Mouse (Mus musculus): Measurements from ENCODE around the gene A130010J15Rik. TPM values are rescaled to one million over a fixed set of nuclear protein-coding genes. Genes with fewer than 3 reads are reported as not detected.
A peak's percentile ranks its signal among the peaks of the same experiment; 100 is the strongest.

A130010J15Rik gene
- total RNA-seq (2014; fragmentation: Nextera tagmentation), result 6.5 and 10.2 TPM in 2 replicates
- 15.5 and 18.9 TPM in 2 replicates for total RNA-seq (2017)
- polyA plus RNA-seq (2012), result 1.7 and 2.2 TPM in 2 replicates

- no peak for ATAC-seq (ENCODE audit: extremely low read depth, insufficient number of reproducible peaks, low FRiP score, poor library complexity, severe bottlenecking)
- DNase-seq (ENCODE audit: low spot score), result no peak
- Histone ChIP-seq H3K4me1 (ENCODE audit: insufficient read depth, low read depth, low read length) (peaks cover 13% of the 10 kb centered on the region), H3K4me3 (ENCODE audit: low read depth, low read length) (no peak within 1 kb of the TSS), H3K27me3 (ENCODE audit: insufficient read depth, low read length) (peaks cover 47% of the 10 kb centered on the region), H3K9me3 (replicated peaks) (no peaks in the 10 kb centered on the region), H3K36me3 (replicated peaks) (peaks cover 4% of the 10 kb centered on the region)
- no peak for TF ChIP-seq GATA1 (IDR thresholded peaks at IDR 0.05; ENCODE audit: borderline replicate concordance, low read length)
- no peak for TF ChIP-seq CTCF (IDR thresholded peaks at IDR 0.05; ENCODE audit: low read depth, low read length)
- no peak for TF ChIP-seq TAL1 (conservative IDR thresholded peaks at IDR 0.05; ENCODE audit: low read depth, low read length)
- TF ChIP-seq GATA2 (IDR thresholded peaks at IDR 0.05; ENCODE audit: borderline replicate concordance, low read depth, low read length), result no peak
- TF ChIP-seq POLR2AphosphoS5 (IDR thresholded peaks at IDR 0.05; ENCODE audit: insufficient replicate concordance, low read depth, low read length), result no peak
Measured at GRCm38 (mm10) chr1:193167746-193168145, at the start of gene A130010J15Rik. A130010J15Rik (plus strand) TSS chr1:193168046.

GRCm38 (mm10) chr1:193122793-193123192 is 45.1 kb upstream of the A130010J15Rik start:
- no peak for ATAC-seq (ENCODE audit: extremely low read depth, insufficient number of reproducible peaks, low FRiP score, poor library complexity, severe bottlenecking)
- no peak overlapping the region for H3K4me3 ChIP-seq (ENCODE audit: low read depth, low read length)
- H3K4me1 ChIP-seq (ENCODE audit: insufficient read depth, low read depth, low read length), result peaks cover 9% of the 10 kb centered on the region
- no peak for DNase-seq (ENCODE audit: low spot score)
- TF ChIP-seq GATA2 (IDR thresholded peaks at IDR 0.05; ENCODE audit: borderline replicate concordance, low read depth, low read length) (no peak), CTCF (IDR thresholded peaks at IDR 0.05; ENCODE audit: low read depth, low read length) (no peak), TAL1 (conservative IDR thresholded peaks at IDR 0.05; ENCODE audit: low read depth, low read length) (no peak), GATA1 (IDR thresholded peaks at IDR 0.05; ENCODE audit: borderline replicate concordance, low read length) (no peak), POLR2AphosphoS5 (IDR thresholded peaks at IDR 0.05; ENCODE audit: insufficient replicate concordance, low read depth, low read length) (no peak)
- H3K9me3 ChIP-seq (replicated peaks), result no peaks in the 10 kb centered on the region
- H3K27me3 ChIP-seq (ENCODE audit: insufficient read depth, low read length), result no peaks in the 10 kb centered on the region
- H3K36me3 ChIP-seq (replicated peaks), result peaks cover 92% of the 10 kb centered on the region

GRCm38 (mm10) chr1:193123290-193123689 is 44.6 kb upstream of the A130010J15Rik start:
- H3K4me3 ChIP-seq (ENCODE audit: low read depth, low read length), result no peak overlapping the region
- TF ChIP-seq GATA1 (IDR thresholded peaks at IDR 0.05; ENCODE audit: borderline replicate concordance, low read length), result no peak
- no peaks in the 10 kb centered on the region for H3K9me3 ChIP-seq (replicated peaks)
- DNase-seq (ENCODE audit: low spot score), result no peak
- H3K36me3 ChIP-seq (replicated peaks), result peaks cover 92% of the 10 kb centered on the region
- no peak for ATAC-seq (ENCODE audit: extremely low read depth, insufficient number of reproducible peaks, low FRiP score, poor library complexity, severe bottlenecking)
- peaks cover 14% of the 10 kb centered on the region for H3K4me1 ChIP-seq (ENCODE audit: insufficient read depth, low read depth, low read length)
- no peaks in the 10 kb centered on the region for H3K27me3 ChIP-seq (ENCODE audit: insufficient read depth, low read length)

- no peak for TF ChIP-seq CTCF (IDR thresholded peaks at IDR 0.05; ENCODE audit: low read depth, low read length)
- TF ChIP-seq GATA1 (IDR thresholded peaks at IDR 0.05; ENCODE audit: borderline replicate concordance, low read length), result no peak
- TF ChIP-seq POLR2AphosphoS5 (IDR thresholded peaks at IDR 0.05; ENCODE audit: insufficient replicate concordance, low read depth, low read length), result no peak
- TF ChIP-seq TAL1 (conservative IDR thresholded peaks at IDR 0.05; ENCODE audit: low read depth, low read length), result no peak
- no peak for TF ChIP-seq GATA2 (IDR thresholded peaks at IDR 0.05; ENCODE audit: borderline replicate concordance, low read depth, low read length)
- Histone ChIP-seq H3K9me3 (replicated peaks) (no peaks in the 10 kb centered on the region), H3K36me3 (replicated peaks) (peaks cover 68% of the 10 kb centered on the region), H3K4me1 (ENCODE audit: insufficient read depth, low read depth, low read length) (peaks cover 25% of the 10 kb centered on the region), H3K27me3 (ENCODE audit: insufficient read depth, low read length) (no peaks in the 10 kb centered on the region), H3K4me3 (ENCODE audit: low read depth, low read length) (no peak overlapping the region)
- DNase-seq (ENCODE audit: low spot score) (no peak), ATAC-seq (ENCODE audit: extremely low read depth, insufficient number of reproducible peaks, low FRiP score, poor library complexity, severe bottlenecking) (no peak)
Measured at GRCm38 (mm10) chr1:193125835-193126234, 42.0 kb upstream of the A130010J15Rik start.

- TF ChIP-seq CTCF (IDR thresholded peaks at IDR 0.05; ENCODE audit: low read depth, low read length) (no peak), GATA1 (IDR thresholded peaks at IDR 0.05; ENCODE audit: borderline replicate concordance, low read length) (no peak), TAL1 (conservative IDR thresholded peaks at IDR 0.05; ENCODE audit: low read depth, low read length) (no peak), POLR2AphosphoS5 (IDR thresholded peaks at IDR 0.05; ENCODE audit: insufficient replicate concordance, low read depth, low read length) (no peak), GATA2 (IDR thresholded peaks at IDR 0.05; ENCODE audit: borderline replicate concordance, low read depth, low read length) (no peak)
- peaks cover 26% of the 10 kb centered on the region for H3K4me1 ChIP-seq (ENCODE audit: insufficient read depth, low read depth, low read length)
- ATAC-seq (ENCODE audit: extremely low read depth, insufficient number of reproducible peaks, low FRiP score, poor library complexity, severe bottlenecking), result no peak
- H3K9me3 ChIP-seq (replicated peaks), result no peaks in the 10 kb centered on the region
- no peaks in the 10 kb centered on the region for H3K27me3 ChIP-seq (ENCODE audit: insufficient read depth, low read length)
- peak overlapping the region; percentile 40; the same call in 1 of the 2 replicates for H3K4me3 ChIP-seq (ENCODE audit: low read depth, low read length)
- DNase-seq (ENCODE audit: low spot score), result no peak
- peaks cover 46% of the 10 kb centered on the region for H3K36me3 ChIP-seq (replicated peaks)
Measured at GRCm38 (mm10) chr1:193128055-193128454, 39.8 kb upstream of the A130010J15Rik start.

- Histone ChIP-seq H3K4me3 (ENCODE audit: low read depth, low read length) (peak overlapping the region; percentile 99), H3K4me1 (ENCODE audit: insufficient read depth, low read depth, low read length) (peaks cover 26% of the 10 kb centered on the region), H3K9me3 (replicated peaks) (no peaks in the 10 kb centered on the region), H3K36me3 (replicated peaks) (peaks cover 33% of the 10 kb centered on the region), H3K27me3 (ENCODE audit: insufficient read depth, low read length) (no peaks in the 10 kb centered on the region)
- ATAC-seq (ENCODE audit: extremely low read depth, insufficient number of reproducible peaks, low FRiP score, poor library complexity, severe bottlenecking), result no peak
- no peak for DNase-seq (ENCODE audit: low spot score)
- TF ChIP-seq CTCF (IDR thresholded peaks at IDR 0.05; ENCODE audit: low read depth, low read length) (no peak), GATA1 (IDR thresholded peaks at IDR 0.05; ENCODE audit: borderline replicate concordance, low read length) (no peak), TAL1 (conservative IDR thresholded peaks at IDR 0.05; ENCODE audit: low read depth, low read length) (no peak), GATA2 (IDR thresholded peaks at IDR 0.05; ENCODE audit: borderline replicate concordance, low read depth, low read length) (no peak), POLR2AphosphoS5 (IDR thresholded peaks at IDR 0.05; ENCODE audit: insufficient replicate concordance, low read depth, low read length) (no peak)
Measured at GRCm38 (mm10) chr1:193129321-193129720, 38.5 kb upstream of the A130010J15Rik start.
